Mouse (Mus musculus): Measurements from ENCODE around the gene Tab1.

DNA sequence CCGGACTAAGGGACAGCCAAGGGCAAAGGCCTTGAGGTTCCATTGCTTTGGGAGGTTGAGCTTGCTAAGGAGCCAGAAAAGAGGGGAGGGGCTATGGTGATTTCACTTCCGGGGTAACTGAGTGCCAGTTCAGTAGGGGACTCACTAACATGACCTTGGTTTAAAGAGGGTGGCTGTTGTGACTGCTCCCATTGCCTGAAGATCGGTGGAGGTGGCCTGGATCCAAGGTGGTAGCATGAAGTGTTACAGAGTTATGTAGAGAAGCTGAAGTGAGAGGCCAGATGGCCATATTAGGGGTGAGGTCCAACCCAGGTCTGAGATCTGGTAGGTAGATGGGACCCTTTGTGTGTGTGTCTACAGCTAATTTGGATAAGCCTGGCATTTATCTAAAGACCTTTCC lies 33.5 kb upstream of the Tab1 start:
- TF ChIP-seq E2F4 (IDR thresholded peaks at IDR 0.05; ENCODE audit: insufficient read depth) (no peak), POLR2A (IDR thresholded peaks at IDR 0.05; ENCODE audit: insufficient read length, low read depth) (no peak), USF1 (IDR thresholded peaks at IDR 0.05; ENCODE audit: low read depth) (no peak)
